Mouse (Mus musculus) right cerebral cortex, postnatal 10 days (tissue): ENCODE data around the gene Gm49387.

Experiments used
- DNase-seq, 2 experiments: peaks; one replicate each; pipeline ENCODE4 v3.0.0; 2021; ENCODE audit warnings: low spot score in 2 of 2

The Gm49387 gene

GRCm38 (mm10) chr14:31640346-31640889 is at the start of gene Gm49387:
Gm49387 (minus strand) TSS chr14:31640878.
- no peak for DNase-seq

GRCm38 (mm10) chr14:31686231-31686630 is 45.6 kb upstream of the Gm49387 start:
- no peak for DNase-seq

- DNase-seq, result peak in 1 of 2 experiments; percentile 23
These were observed 45.0 kb upstream of the Gm49387 start for GRCm38 (mm10) chr14:31685680-31686079.

GRCm38 (mm10) chr14:31684343-31685040 is 43.8 kb upstream of the Gm49387 start:
- peak in 1 of 2 experiments; percentile 11 for DNase-seq

- peak in 1 of 2 experiments; percentile 10 for DNase-seq
These were observed 42.9 kb upstream of the Gm49387 start for GRCm38 (mm10) chr14:31683610-31684009.

GRCm38 (mm10) chr14:31681931-31682555 is 41.4 kb upstream of the Gm49387 start:
- DNase-seq, result peak in 1 of 2 experiments; percentile 23

GRCm38 (mm10) chr14:31681291-31681690 is 40.6 kb upstream of the Gm49387 start:
- peak in 1 of 2 experiments; percentile 27 for DNase-seq

GRCm38 (mm10) chr14:31680656-31681055 is 40.0 kb upstream of the Gm49387 start:
- DNase-seq, result peak in 1 of 2 experiments; percentile 15

- peak; percentile 12 to 16 for DNase-seq
These were observed 31.1 kb upstream of the Gm49387 start for GRCm38 (mm10) chr14:31671635-31672320.

- peak in 1 of 2 experiments; percentile 70 for DNase-seq
These were observed 29.2 kb upstream of the Gm49387 start for GRCm38 (mm10) chr14:31669642-31670490.

GRCm38 (mm10) chr14:31669161-31669611 is 28.5 kb upstream of the Gm49387 start:
- peak; percentile 69 to 71 for DNase-seq

- peak; percentile 71 to 76 for DNase-seq
These were observed 27.6 kb upstream of the Gm49387 start for GRCm38 (mm10) chr14:31668326-31668725.

- DNase-seq, result no peak
These were observed 27.1 kb upstream of the Gm49387 start for GRCm38 (mm10) chr14:31667741-31668140.

- peak in 1 of 2 experiments; percentile 28 for DNase-seq
These were observed 26.4 kb upstream of the Gm49387 start for GRCm38 (mm10) chr14:31666931-31667705.

GRCm38 (mm10) chr14:31665566-31665940 is 24.9 kb upstream of the Gm49387 start:
- no peak for DNase-seq

- peak in 1 of 2 experiments; percentile 35 for DNase-seq
These were observed 24.4 kb upstream of the Gm49387 start for GRCm38 (mm10) chr14:31664903-31665565.

GRCm38 (mm10) chr14:31664100-31664902 is 23.6 kb upstream of the Gm49387 start:
- DNase-seq, result peak; percentile 48 to 66

- DNase-seq, result peak in 1 of 2 experiments; percentile 19
These were observed 22.9 kb upstream of the Gm49387 start for GRCm38 (mm10) chr14:31663376-31664099.
